Mouse (Mus musculus) neural tube, embryonic 13.5 days (tissue): ENCODE data around the gene Dglucy. TPM values are rescaled to one million over a fixed set of nuclear protein-coding genes. Genes with fewer than 3 reads are reported as not detected.

Experiments used
- ATAC-seq: fragments of 200-750 bp; cut with Nextera tagmentation; 2 replicates; pipeline ENCODE4 v1.8.0; 2017; ENCODE audit warnings: low read depth, mild to moderate bottlenecking, moderate TSS enrichment, moderate library complexity
- H3K27ac ChIP-seq: fragments of 300-500 bp; sonication (generic); replicated peaks from 2 replicates; pipeline ENCODE4 v1.5.1; 2015; ENCODE audit warnings: moderate library complexity, mild to moderate bottlenecking, inconsistent platforms
- H3K27me3 ChIP-seq: fragments of 300-500 bp; sonication (generic); 2 replicates; pipeline ENCODE4 v1.6.1; 2015; ENCODE audit warnings: mild to moderate bottlenecking, inconsistent platforms
- H3K36me3 ChIP-seq: fragments of 300-500 bp; sonication (generic); 2 replicates; pipeline ENCODE4 v1.6.1; 2015; ENCODE audit warnings: mild to moderate bottlenecking, inconsistent platforms
- H3K4me1 ChIP-seq: fragments of 300-500 bp; sonication (generic); replicated peaks from 2 replicates; pipeline ENCODE4 v1.6.1; 2015; ENCODE audit warnings: inconsistent platforms
- H3K4me2 ChIP-seq: fragments of 300-500 bp; sonication (generic); 2 replicates; pipeline ENCODE4 v1.6.1; 2015; ENCODE audit warnings: inconsistent platforms, mild to moderate bottlenecking, moderate library complexity
- H3K4me3 ChIP-seq: fragments of 300-500 bp; sonication (generic); 2 replicates; pipeline ENCODE4 v1.5.1; 2015; ENCODE audit warnings: mild to moderate bottlenecking, inconsistent platforms
- H3K9ac ChIP-seq: fragments of 300-500 bp; sonication (generic); 2 replicates; pipeline ENCODE4 v1.6.1; 2015; ENCODE audit warnings: moderate library complexity, mild to moderate bottlenecking, inconsistent platforms
- H3K9me3 ChIP-seq: fragments of 300-500 bp; sonication (generic); 2 replicates; pipeline ENCODE4 v1.6.1; 2016; ENCODE audit warnings: inconsistent platforms
- WGBS: fragments of 180-500 bp; shearing (Covaris S2); methylation state at CpG from one replicate; pipeline ENCODE4 v1.1.7; 2015; 5-methylcytosine and 5-hydroxymethylcytosine counted together
- polyA plus RNA-seq: library from polyadenylated mRNA; unstranded; fragments of >200 nt; fragmentation: Nextera tagmentation; extraction: Ambion mirVana; gene quantifications from 2 replicates; pipeline ENCODE4 v1.2.1, GENCODE M21; 2015

Gene Dglucy
- polyA plus RNA-seq, 1 experiment from 2014 or later, result 2.0 TPM

GRCm38 (mm10) chr12:100896661-100897060 lies 117.8 kb downstream of the Dglucy start:
- no peak overlapping the region for H3K27ac ChIP-seq
- H3K4me3 ChIP-seq, result no peak overlapping the region
- peaks cover 29% of the 10 kb centered on the region for H3K4me1 ChIP-seq
- no peak for ATAC-seq
- no peak overlapping the region for H3K9ac ChIP-seq
- no peaks in the 10 kb centered on the region for H3K36me3 ChIP-seq
- WGBS, result 37% methylated on average over 3 of the region's 3 CpGs
- H3K27me3 ChIP-seq, result peaks cover 51% of the 10 kb centered on the region
- H3K4me2 ChIP-seq, result no peak overlapping the region
- H3K9me3 ChIP-seq, result no peaks in the 10 kb centered on the region

GRCm38 (mm10) chr12:100897736-100898650 lies 119.1 kb downstream of the Dglucy start:
- H3K9ac ChIP-seq, result peak overlapping the region; percentile 65; the same call in 1 of the 2 replicates
- peak overlapping the region; percentile 67 for H3K4me2 ChIP-seq
- H3K36me3 ChIP-seq, result no peaks in the 10 kb centered on the region
- peaks cover 29% of the 10 kb centered on the region for H3K4me1 ChIP-seq
- peaks cover 60% of the 10 kb centered on the region for H3K27me3 ChIP-seq
- H3K9me3 ChIP-seq, result no peaks in the 10 kb centered on the region
- H3K27ac ChIP-seq, result no peak overlapping the region
- no peak for ATAC-seq
- peak overlapping the region; percentile 41; the same call in 1 of the 2 replicates for H3K4me3 ChIP-seq
- 10% methylated on average over 12 of the region's 12 CpGs for WGBS

DNA sequence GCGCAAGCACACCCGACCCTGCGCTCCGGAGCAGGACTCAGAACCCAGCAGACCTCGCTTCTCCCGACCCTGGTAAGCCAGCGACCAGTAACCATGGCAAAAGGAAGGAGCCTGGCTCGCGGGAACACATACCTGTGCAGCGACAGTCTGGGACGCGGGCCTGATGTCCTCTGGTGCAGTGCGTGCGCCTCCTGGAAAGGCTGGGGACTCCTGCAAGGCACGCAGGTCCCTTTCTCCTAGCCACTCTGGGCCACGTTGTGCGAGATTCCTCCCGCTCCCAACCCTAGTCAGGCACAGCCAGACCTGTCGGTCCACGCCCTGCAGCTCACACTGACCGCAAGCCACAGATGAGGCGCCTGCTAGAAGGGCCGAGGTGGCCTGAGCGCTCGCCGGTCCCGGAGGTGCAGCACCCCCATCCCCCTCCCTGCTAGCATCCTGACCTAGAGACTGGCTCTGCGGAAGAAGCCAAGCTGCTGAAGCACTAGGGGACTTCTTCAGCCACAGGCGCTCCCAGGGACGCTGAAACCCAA lies 120.3 kb downstream of the Dglucy start:
- peak overlapping the region; percentile 41 for H3K4me3 ChIP-seq
- peaks cover 60% of the 10 kb centered on the region for H3K27me3 ChIP-seq
- H3K36me3 ChIP-seq, result no peaks in the 10 kb centered on the region
- H3K9ac ChIP-seq, result peak overlapping the region; percentile 65
- H3K4me1 ChIP-seq, result peaks cover 29% of the 10 kb centered on the region
- ATAC-seq, result peak; percentile 60
- H3K4me2 ChIP-seq, result peak overlapping the region; percentile 67
- WGBS, result 2% methylated on average over 30 of the region's 30 CpGs
- no peaks in the 10 kb centered on the region for H3K9me3 ChIP-seq
- no peak overlapping the region for H3K27ac ChIP-seq

- Histone ChIP-seq H3K9ac (no peak overlapping the region), H3K36me3 (no peaks in the 10 kb centered on the region), H3K4me2 (no peak overlapping the region), H3K4me3 (no peak overlapping the region), H3K9me3 (no peaks in the 10 kb centered on the region), H3K27ac (no peak overlapping the region), H3K4me1 (peaks cover 22% of the 10 kb centered on the region), H3K27me3 (peaks cover 60% of the 10 kb centered on the region)
- ATAC-seq, result no peak
- 82% methylated on average over 6 of the region's 6 CpGs for WGBS
These were observed 122.0 kb downstream of the Dglucy start for GRCm38 (mm10) chr12:100900901-100901300.

- peaks cover 60% of the 10 kb centered on the region for H3K27me3 ChIP-seq
- no peak overlapping the region for H3K27ac ChIP-seq
- no peak overlapping the region for H3K4me3 ChIP-seq
- H3K9ac ChIP-seq, result no peak overlapping the region
- WGBS, result 84% methylated on average over 6 of the region's 6 CpGs
- H3K4me2 ChIP-seq, result no peak overlapping the region
- H3K9me3 ChIP-seq, result no peaks in the 10 kb centered on the region
- no peak for ATAC-seq
- H3K36me3 ChIP-seq, result no peaks in the 10 kb centered on the region
- H3K4me1 ChIP-seq, result peaks cover 22% of the 10 kb centered on the region
These were observed 122.5 kb downstream of the Dglucy start for GRCm38 (mm10) chr12:100901386-100901785.

- 86% methylated on average over 9 of the region's 9 CpGs for WGBS
- ATAC-seq, result no peak
- peaks cover 59% of the 10 kb centered on the region for H3K27me3 ChIP-seq
These were observed 124.9 kb downstream of the Dglucy start for GRCm38 (mm10) chr12:100903761-100904160.

GRCm38 (mm10) chr12:100906861-100907260 lies 128.0 kb downstream of the Dglucy start:
- no peaks in the 10 kb centered on the region; the same call in 1 of the 2 replicates for H3K36me3 ChIP-seq
- no peak for ATAC-seq
- H3K27me3 ChIP-seq, result peaks cover 33% of the 10 kb centered on the region
- 79% methylated on average over 5 of the region's 5 CpGs for WGBS
- H3K27ac ChIP-seq, result no peak overlapping the region
- no peaks in the 10 kb centered on the region for H3K9me3 ChIP-seq
- H3K4me3 ChIP-seq, result no peak overlapping the region
- peaks cover 14% of the 10 kb centered on the region for H3K4me1 ChIP-seq
- no peak overlapping the region for H3K4me2 ChIP-seq
- no peak overlapping the region for H3K9ac ChIP-seq

More at GRCm38 (mm10) chr12:100903761-100904160, 124.9 kb downstream of the Dglucy start:
- Histone ChIP-seq H3K4me3 (no peak overlapping the region), H3K4me2 (no peak overlapping the region), H3K9ac (no peak overlapping the region), H3K27ac (no peak overlapping the region), H3K9me3 (no peaks in the 10 kb centered on the region), H3K4me1 (peaks cover 25% of the 10 kb centered on the region), H3K36me3 (no peaks in the 10 kb centered on the region)

DNA sequence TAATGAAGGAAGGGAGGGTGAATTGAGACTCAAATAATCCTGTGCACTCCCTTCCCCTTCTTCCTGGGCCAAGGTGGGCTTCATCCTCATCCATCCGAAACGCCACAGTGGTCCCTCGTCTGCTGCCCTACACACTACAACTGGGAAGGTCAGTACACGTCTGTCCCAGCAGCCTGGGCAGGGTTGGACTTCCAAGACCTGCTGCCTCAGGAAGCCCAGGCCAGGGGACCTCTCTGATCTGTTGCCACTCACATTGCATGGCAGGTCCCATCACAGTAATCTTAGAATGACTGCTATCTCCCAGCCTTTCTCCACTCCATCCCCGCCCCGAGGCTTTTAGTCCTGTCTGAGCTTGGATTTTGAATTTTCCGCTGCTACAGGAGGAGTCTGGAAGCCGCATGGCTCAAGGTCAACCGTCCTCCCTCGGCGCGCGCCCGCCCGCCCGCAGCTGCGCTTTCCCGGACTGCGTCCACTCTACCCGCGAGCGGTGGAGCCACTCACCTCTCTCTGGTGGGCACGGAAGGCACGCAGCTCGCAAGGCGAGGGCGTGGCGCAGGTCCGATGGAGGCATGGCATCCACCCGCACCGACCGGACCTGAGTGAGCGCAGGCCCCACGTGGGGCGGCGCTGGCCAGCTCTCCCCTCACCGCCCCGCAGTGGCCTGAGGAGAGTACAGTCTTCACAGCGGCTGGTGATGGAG lies 128.9 kb downstream of the Dglucy start, which contains the start of gene Gpr68:
Gene Gpr68 (minus strand): TSS at position 601 of the 700 bp plus-strand sequence.
- 5% methylated on average over 39 of the region's 39 CpGs for WGBS
- Histone ChIP-seq H3K4me1 (peaks cover 14% of the 10 kb centered on the region), H3K9ac (peak within 1 kb of the TSS; percentile 72), H3K9me3 (no peaks in the 10 kb centered on the region), H3K27me3 (peaks cover 26% of the 10 kb centered on the region), H3K36me3 (peaks cover 9% of the 10 kb centered on the region), H3K4me3 (peak within 1 kb of the TSS; percentile 43), H3K27ac (no peak within 1 kb of the TSS), H3K4me2 (peak within 1 kb of the TSS; percentile 86)
- ATAC-seq, result peak; percentile 77

DNA sequence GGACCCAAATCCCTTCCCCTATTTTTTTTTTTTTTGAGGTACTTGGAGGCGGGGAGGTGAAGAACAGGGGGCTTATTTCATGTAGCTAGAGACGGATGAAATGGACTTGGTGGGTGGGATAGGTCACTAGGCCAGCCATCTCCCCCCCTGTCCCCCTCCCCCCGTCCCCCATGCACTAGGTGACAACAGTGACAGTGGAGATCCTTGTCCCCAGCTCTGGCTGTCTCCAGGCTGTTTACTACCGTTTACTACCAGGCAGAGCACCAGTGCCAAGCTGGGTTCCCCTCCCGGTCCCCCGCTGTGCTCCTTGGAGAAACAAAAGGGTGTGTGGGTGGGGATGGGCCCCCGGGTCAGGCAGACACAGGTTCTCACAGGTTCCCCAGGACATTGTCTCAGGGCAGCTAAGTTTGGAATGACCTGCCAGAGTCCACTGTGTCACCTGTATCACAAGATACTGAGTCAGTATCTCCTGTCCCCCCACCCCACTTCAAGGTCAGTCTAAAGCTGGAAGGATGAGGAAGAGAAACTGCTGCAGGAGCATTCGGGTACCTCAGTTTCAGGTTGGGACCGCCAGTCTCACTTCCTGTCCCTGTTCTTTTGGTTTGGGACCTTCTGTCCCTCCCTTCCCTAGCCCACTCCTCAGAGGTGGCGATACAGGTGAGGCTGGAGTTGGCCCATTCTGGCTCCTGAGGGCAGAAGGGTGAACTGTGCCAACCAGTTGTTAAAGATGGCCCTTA lies 129.6 kb downstream of the Dglucy start:
- peak overlapping the region; percentile 86 for H3K4me2 ChIP-seq
- ATAC-seq, result no peak; the same call in 1 of the 2 replicates
- WGBS, result 20% methylated on average over 10 of the region's 10 CpGs
- H3K27ac ChIP-seq, result no peak overlapping the region
- peaks cover 16% of the 10 kb centered on the region for H3K36me3 ChIP-seq
- H3K9me3 ChIP-seq, result no peaks in the 10 kb centered on the region
- H3K9ac ChIP-seq, result peak overlapping the region; percentile 72
- peaks cover 26% of the 10 kb centered on the region for H3K27me3 ChIP-seq
- peaks cover 14% of the 10 kb centered on the region for H3K4me1 ChIP-seq
- peak overlapping the region; percentile 43 for H3K4me3 ChIP-seq

DNA sequence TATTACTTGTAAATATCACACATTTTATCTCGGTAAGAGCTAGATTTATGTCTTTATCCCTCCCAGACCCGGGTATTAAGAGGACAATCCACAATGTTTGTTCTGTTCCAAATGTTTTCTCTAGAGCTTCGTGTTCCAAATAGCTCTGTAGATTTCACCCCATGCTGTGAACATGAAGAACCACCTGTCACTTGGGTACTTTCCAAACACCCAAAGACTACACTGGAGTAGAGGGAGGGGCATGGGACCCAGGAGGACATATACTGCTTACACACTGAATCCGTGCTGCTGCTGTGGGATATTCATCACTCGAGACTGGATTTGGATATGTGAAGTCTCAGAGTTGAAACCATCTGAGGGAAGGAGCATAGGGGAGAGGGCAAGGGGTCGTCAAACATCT lies 130.9 kb downstream of the Dglucy start:
- no peak overlapping the region for H3K4me3 ChIP-seq
- peaks cover 26% of the 10 kb centered on the region for H3K27me3 ChIP-seq
- no peak overlapping the region for H3K27ac ChIP-seq
- H3K36me3 ChIP-seq, result peaks cover 26% of the 10 kb centered on the region
- no peak overlapping the region for H3K9ac ChIP-seq
- no peak for ATAC-seq
- H3K4me2 ChIP-seq, result no peak overlapping the region
- H3K4me1 ChIP-seq, result peaks cover 14% of the 10 kb centered on the region
- 57% methylated on average over 6 of the region's 6 CpGs for WGBS
- H3K9me3 ChIP-seq, result no peaks in the 10 kb centered on the region

GRCm38 (mm10) chr12:100910731-100911130 lies 131.9 kb downstream of the Dglucy start:
- H3K4me1 ChIP-seq, result peaks cover 14% of the 10 kb centered on the region
- H3K9me3 ChIP-seq, result no peaks in the 10 kb centered on the region
- no peak overlapping the region for H3K4me2 ChIP-seq
- 83% methylated on average over 12 of the region's 12 CpGs for WGBS
- no peak overlapping the region for H3K9ac ChIP-seq
- no peak overlapping the region for H3K27ac ChIP-seq
- H3K27me3 ChIP-seq, result peaks cover 26% of the 10 kb centered on the region
- H3K36me3 ChIP-seq, result peaks cover 34% of the 10 kb centered on the region
- no peak for ATAC-seq
- H3K4me3 ChIP-seq, result no peak overlapping the region
